29 mouse cellular contexts compared by ENCODE assay signal in genomic region chr12:59834809-59835208, GRCm38 (mm10).
DNase-seq lines count a peak whose midpoint lies in the region; ATAC-seq and TF ChIP-seq lines count a peak whose summit lies in the region.
"Had no signal": no experiment of that assay in that cellular context is flagged by ENCODE, and none has a peak within 500 bp of the region (broad histone marks: within the 10 kb centered on the region; RNA-seq: fewer than 3 reads in every experiment).

No protein-coding gene starts in this region.

- H3K27ac ChIP-seq in kidney, embryonic 15.5 days, result no peak overlapping the region
- H3K27ac ChIP-seq in midbrain, embryonic 12.5 days (replicated peaks), result no peak overlapping the region
- H3K27ac ChIP-seq in midbrain, embryonic 10.5 days (replicated peaks), result no peak overlapping the region
- H3K27ac ChIP-seq in midbrain, embryonic 16.5 days (ENCODE audit: low read length), result no peak overlapping the region
- H3K27ac ChIP-seq: embryonic facial prominence, embryonic 12.5 days; embryonic facial prominence, embryonic 15.5 days; heart, embryonic 15.5 days; hindbrain, embryonic 10.5 days; hindbrain, embryonic 13.5 days had no signal

- no peaks in the 10 kb centered on the region for H3K9me3 ChIP-seq in kidney, embryonic 15.5 days (replicated peaks)
- no peaks in the 10 kb centered on the region for H3K9me3 ChIP-seq in midbrain, embryonic 12.5 days
- H3K9me3 ChIP-seq in midbrain, embryonic 10.5 days (replicated peaks), result no peaks in the 10 kb centered on the region
- H3K9me3 ChIP-seq in midbrain, embryonic 16.5 days (replicated peaks; ENCODE audit: control insufficient read depth, low read length, poor library complexity, severe bottlenecking), result no peaks in the 10 kb centered on the region
- H3K9me3 ChIP-seq: embryonic facial prominence, embryonic 12.5 days; embryonic facial prominence, embryonic 15.5 days; heart, embryonic 15.5 days; hindbrain, embryonic 10.5 days; hindbrain, embryonic 13.5 days had no signal

- no peaks in the 10 kb centered on the region for H3K36me3 ChIP-seq in kidney, embryonic 15.5 days
- no peaks in the 10 kb centered on the region for H3K36me3 ChIP-seq in midbrain, embryonic 12.5 days
- H3K36me3 ChIP-seq in midbrain, embryonic 10.5 days, result no peaks in the 10 kb centered on the region
- no peaks in the 10 kb centered on the region for H3K36me3 ChIP-seq in midbrain, embryonic 16.5 days (ENCODE audit: control insufficient read depth, insufficient read depth, low read length)
- H3K36me3 ChIP-seq: embryonic facial prominence, embryonic 12.5 days; embryonic facial prominence, embryonic 15.5 days; G1E; heart, embryonic 12.5 days; heart, embryonic 15.5 days; hindbrain, embryonic 10.5 days; hindbrain, embryonic 13.5 days had no signal

- peak; percentile 79 for ATAC-seq in kidney, embryonic 15.5 days (replicated peaks; ENCODE audit: low FRiP score)
- 0 out of 2 replicates have a peak, but pooled peaks have one; percentile 52 for ATAC-seq in midbrain, embryonic 12.5 days (ENCODE audit: low FRiP score, low read depth)
- peak; percentile 58 for ATAC-seq in midbrain, embryonic 16.5 days
- ATAC-seq: forebrain, embryonic 14.5 days; forebrain, postnatal 0 days; Patski had no signal

- no peak for TF ChIP-seq POLR2A in brain, embryonic 14.5 days (IDR thresholded peaks at IDR 0.05; ENCODE audit: borderline replicate concordance, extremely low read depth, insufficient read depth, insufficient read length, poor library complexity, severe bottlenecking)

- H3K4me2 ChIP-seq in kidney, embryonic 15.5 days, result no peak overlapping the region
- no peak overlapping the region for H3K4me2 ChIP-seq in midbrain, embryonic 12.5 days (replicated peaks)
- H3K4me2 ChIP-seq in midbrain, embryonic 16.5 days (ENCODE audit: low read length), result no peak overlapping the region
- H3K4me2 ChIP-seq: embryonic facial prominence, embryonic 12.5 days; embryonic facial prominence, embryonic 15.5 days; heart, embryonic 12.5 days; heart, embryonic 15.5 days; hindbrain, embryonic 13.5 days had no signal

- TF ChIP-seq CTCF in brain, embryonic 14.5 days (IDR thresholded peaks at IDR 0.05; ENCODE audit: borderline replicate concordance, extremely low read depth, insufficient read depth, insufficient read length), result no peak

- H3K9ac ChIP-seq in kidney, embryonic 15.5 days, result no peak overlapping the region
- H3K9ac ChIP-seq in midbrain, embryonic 12.5 days (replicated peaks), result no peak overlapping the region
- H3K9ac ChIP-seq in midbrain, embryonic 16.5 days (ENCODE audit: low read depth, low read length), result no peak overlapping the region
- H3K9ac ChIP-seq: embryonic facial prominence, embryonic 12.5 days; embryonic facial prominence, embryonic 15.5 days; forebrain, postnatal 0 days; heart, embryonic 12.5 days; heart, embryonic 15.5 days; hindbrain, embryonic 13.5 days had no signal

- H3K4me3 ChIP-seq in kidney, embryonic 15.5 days (replicated peaks), result no peak overlapping the region
- no peak overlapping the region for H3K4me3 ChIP-seq in midbrain, embryonic 12.5 days
- H3K4me3 ChIP-seq in midbrain, embryonic 10.5 days, result no peak overlapping the region
- no peak overlapping the region for H3K4me3 ChIP-seq in midbrain, embryonic 16.5 days (ENCODE audit: low read depth, low read length)
- H3K4me3 ChIP-seq: embryonic facial prominence, embryonic 12.5 days; embryonic facial prominence, embryonic 15.5 days; heart, embryonic 12.5 days; heart, embryonic 15.5 days; hindbrain, embryonic 10.5 days; hindbrain, embryonic 13.5 days had no signal

- no peaks in the 10 kb centered on the region for H3K27me3 ChIP-seq in kidney, embryonic 15.5 days
- H3K27me3 ChIP-seq in midbrain, embryonic 12.5 days, result no peaks in the 10 kb centered on the region
- H3K27me3 ChIP-seq in midbrain, embryonic 10.5 days (ENCODE audit: low read depth, poor library complexity, severe bottlenecking), result no peaks in the 10 kb centered on the region
- H3K27me3 ChIP-seq in midbrain, embryonic 16.5 days (ENCODE audit: control insufficient read depth, insufficient read depth, low read depth, low read length), result no peaks in the 10 kb centered on the region
- H3K27me3 ChIP-seq: CH12.LX; embryonic facial prominence, embryonic 12.5 days; embryonic facial prominence, embryonic 15.5 days; heart, embryonic 12.5 days; heart, embryonic 15.5 days; hindbrain, embryonic 13.5 days; Patski had no signal

- DNase-seq in kidney, postnatal 10 days, result no peak
- DNase-seq in midbrain, embryonic 10.5 days (ENCODE audit: low spot score), result no peak
- peak; percentile 26 for DNase-seq in brain, embryonic 14.5 days (ENCODE audit: low read depth)
- no peak for DNase-seq in retina, embryonic 14.5 days (ENCODE audit: low spot score)
- DNase-seq: adrenal gland, postnatal 10 days; adrenal gland, postnatal 36 days; B cell, adult 2 months; cerebellum, adult 11 months; cerebellum, adult 2 months; cerebellum, adult 9-11 months; cerebellum, postnatal 25 days; forebrain, postnatal 0 days; gastrocnemius, postnatal 25 days; heart, adult 18-20 months; heart, postnatal 10 days; heart, postnatal 36 days had no signal

- no peaks in the 10 kb centered on the region for H3K4me1 ChIP-seq in kidney, embryonic 15.5 days
- no peaks in the 10 kb centered on the region for H3K4me1 ChIP-seq in midbrain, embryonic 12.5 days
- no peaks in the 10 kb centered on the region for H3K4me1 ChIP-seq in midbrain, embryonic 10.5 days
- no peaks in the 10 kb centered on the region for H3K4me1 ChIP-seq in midbrain, embryonic 16.5 days (ENCODE audit: control insufficient read depth, insufficient read depth, low read length)
- H3K4me1 ChIP-seq: embryonic facial prominence, embryonic 12.5 days; embryonic facial prominence, embryonic 15.5 days; heart, embryonic 12.5 days; heart, embryonic 15.5 days; hindbrain, embryonic 10.5 days; hindbrain, embryonic 13.5 days had no signal

- WGBS in kidney, embryonic 15.5 days, result 35% methylated on average over 2 of the region's 2 CpGs
- WGBS in midbrain, embryonic 12.5 days, result 74% methylated on average over 2 of the region's 2 CpGs
- 78% methylated on average over 2 of the region's 2 CpGs for WGBS in midbrain, embryonic 10.5 days
- 49% methylated on average over 2 of the region's 2 CpGs for WGBS in midbrain, embryonic 16.5 days
